Mouse (Mus musculus): ENCODE results near the gene Ripply3. TPM values are rescaled to one million over a fixed set of nuclear protein-coding genes. Genes with fewer than 3 reads are reported as not detected.

The Ripply3 gene
- total RNA-seq, 1 experiment from 2014 or later, result 4.4 TPM

GRCm38 (mm10) chr16:94360578-94361350 lies 32.5 kb downstream of the Ripply3 start:
- DNase-seq, result peak; percentile 46

GRCm38 (mm10) chr16:94362174-94362873 lies 34.1 kb downstream of the Ripply3 start:
- DNase-seq, result peak; percentile 92

- DNase-seq, result no peak
Measured at GRCm38 (mm10) chr16:94363814-94364213, 35.6 kb downstream of the Ripply3 start.

GRCm38 (mm10) chr16:94365435-94365834 lies 37.2 kb downstream of the Ripply3 start:
- no peak for DNase-seq

- no peak for DNase-seq
Measured at GRCm38 (mm10) chr16:94369596-94370172, 41.5 kb downstream of the Ripply3 start.

GRCm38 (mm10) chr16:94370173-94370914 lies 42.1 kb downstream of the Ripply3 start, which contains the start of gene Ttc3:
Gene Ttc3, plus strand, starts transcription at chr16:94370618.
- DNase-seq, result peak; percentile 96

GRCm38 (mm10) chr16:94370915-94371300 lies 42.7 kb downstream of the Ripply3 start:
- peak; percentile 87 for DNase-seq

- peak; percentile 80 for DNase-seq
Measured at GRCm38 (mm10) chr16:94371301-94371931, 43.2 kb downstream of the Ripply3 start, which contains the start of gene Pigp. Gene Pigp, minus strand, starts transcription at chr16:94371842.

GRCm38 (mm10) chr16:94379386-94379785 lies 51.2 kb downstream of the Ripply3 start:
- no peak for DNase-seq

- no peak for DNase-seq
Measured at GRCm38 (mm10) chr16:94383277-94383676, 55.1 kb downstream of the Ripply3 start.

Other genes with a start within 250 kb of the Ripply3 start
- gene Sim2, start 243.5 kb upstream of the Ripply3 start, total RNA-seq (2021), result not detected in 2 replicates
- 11.6 and 12.8 TPM in 2 replicates for gene Hlcs, start 14.8 kb upstream of the Ripply3 start, total RNA-seq (2021)
- 89.9 and 90.5 TPM in 2 replicates for gene Ttc3, start 42.2 kb downstream of the Ripply3 start, total RNA-seq (2021)
- 56.7 and 60.1 TPM in 2 replicates for gene Pigp, start 43.4 kb downstream of the Ripply3 start, total RNA-seq (2021)
- gene Vps26c, start 198.4 kb downstream of the Ripply3 start, total RNA-seq (2021), result 49.1 and 50.4 TPM in 2 replicates
- gene Dyrk1a, start 241.6 kb downstream of the Ripply3 start, total RNA-seq (2021), result 61.3 and 65.3 TPM in 2 replicates

All from adrenal gland, postnatal 14 days (tissue).